Mouse (Mus musculus) embryonic fibroblast, embryonic 13.5 days (primary cell): ENCODE measurements around the gene Hist1h3d. TPM values are rescaled to one million over a fixed set of nuclear protein-coding genes. Genes with fewer than 3 reads are reported as not detected.

Experiments
- H3K27ac ChIP-seq: 2 replicates; pipeline ENCODE4 v1.5.1; 2012; ENCODE audit warnings: low read length, control low read depth, inconsistent platforms; ENCODE audit not compliant: insufficient read depth
- H3K4me1 ChIP-seq: 2 replicates; pipeline ENCODE4 v1.6.1; 2011; ENCODE audit warnings: low read length; ENCODE audit not compliant: control insufficient read depth, insufficient read depth
- H3K4me3 ChIP-seq: 2 replicates; pipeline ENCODE4 v1.5.1; 2011; ENCODE audit warnings: mild to moderate bottlenecking, control low read depth, low read length; ENCODE audit not compliant: insufficient read depth
- CTCF ChIP-seq: IDR thresholded peaks from 2 replicates; pipeline ENCODE4 v1.5.1; 2011; ENCODE audit warnings: mild to moderate bottlenecking, control low read depth, low read length, moderate library complexity, borderline replicate concordance; ENCODE audit not compliant: insufficient read depth
- POLR2A ChIP-seq: IDR thresholded peaks from 2 replicates; pipeline ENCODE4 v1.6.1; 2011; ENCODE audit warnings: low read depth, mild to moderate bottlenecking, control low read depth, low read length, moderate library complexity
- polyA plus RNA-seq: library from polyadenylated mRNA; stranded (reverse); fragments of >200 nt; gene quantifications from 2 replicates; pipeline ENCODE4 v1.2.4, GENCODE M21; 2011; ENCODE audit warnings: low read depth; ENCODE audit not compliant: missing spikeins, insufficient read length

Gene Hist1h3d
- 2.4 and 5.1 TPM in 2 replicates for polyA plus RNA-seq

GRCm38 (mm10) chr13:23575271-23575851, at the start of gene Hist1h3d:
Gene Hist1h3d (plus strand): TSS chr13:23575763.
- Histone ChIP-seq H3K27ac (peak within 1 kb of the TSS; percentile 85), H3K4me1 (no peaks in the 10 kb centered on the region), H3K4me3 (peak within 1 kb of the TSS; percentile 54)
- TF ChIP-seq CTCF (no peak), POLR2A (no peak; the same call in 1 of the 2 replicates)

GRCm38 (mm10) chr13:23525901-23526300, 49.7 kb upstream of the Hist1h3d start:
- Histone ChIP-seq H3K4me3 (no peak overlapping the region; the same call in 1 of the 2 replicates), H3K27ac (no peak overlapping the region), H3K4me1 (peaks cover 7% of the 10 kb centered on the region)
- no peak for TF ChIP-seq POLR2A

GRCm38 (mm10) chr13:23526312-23526711, 49.3 kb upstream of the Hist1h3d start:
- H3K4me1 ChIP-seq, result peaks cover 7% of the 10 kb centered on the region; the same call in 1 of the 2 replicates
- 0 out of 2 replicates have a peak overlapping the region, but pooled peaks have one; percentile 11 for H3K27ac ChIP-seq
- TF ChIP-seq CTCF, result no peak
- no peak for TF ChIP-seq POLR2A
- H3K4me3 ChIP-seq, result peak overlapping the region; percentile 70

GRCm38 (mm10) chr13:23529005-23529404, 46.6 kb upstream of the Hist1h3d start:
- no peak overlapping the region for H3K4me3 ChIP-seq
- no peak overlapping the region for H3K27ac ChIP-seq
- peaks cover 7% of the 10 kb centered on the region; the same call in 1 of the 2 replicates for H3K4me1 ChIP-seq
- TF ChIP-seq CTCF, result no peak
- no peak for TF ChIP-seq POLR2A

GRCm38 (mm10) chr13:23529480-23530165, 45.9 kb upstream of the Hist1h3d start:
- TF ChIP-seq POLR2A, result no peak
- no peak for TF ChIP-seq CTCF
- Histone ChIP-seq H3K4me3 (0 out of 2 replicates have a peak overlapping the region, but pooled peaks have one; percentile 66), H3K4me1 (peaks cover 7% of the 10 kb centered on the region; the same call in 1 of the 2 replicates), H3K27ac (no peak overlapping the region)

- H3K4me1 ChIP-seq, result peaks cover 7% of the 10 kb centered on the region; the same call in 1 of the 2 replicates
- TF ChIP-seq POLR2A, result 0 out of 2 replicates have a peak, but pooled peaks have one; percentile 38
- no peak for TF ChIP-seq CTCF
- H3K4me3 ChIP-seq, result peak overlapping the region; percentile 66
- peak overlapping the region; percentile 95 for H3K27ac ChIP-seq
Observed at GRCm38 (mm10) chr13:23530181-23530900, 45.2 kb upstream of the Hist1h3d start.

- peak within 1 kb of the TSS; percentile 95 for H3K27ac ChIP-seq
- peaks cover 7% of the 10 kb centered on the region; the same call in 1 of the 2 replicates for H3K4me1 ChIP-seq
- no peak for TF ChIP-seq CTCF
- TF ChIP-seq POLR2A, result peak; percentile 99
- peak within 1 kb of the TSS; percentile 66 for H3K4me3 ChIP-seq
Observed at GRCm38 (mm10) chr13:23530901-23531875, 44.4 kb upstream of the Hist1h3d start, which contains the start of gene Hist1h4h. Gene Hist1h4h (plus strand): TSS chr13:23531050.

DNA sequence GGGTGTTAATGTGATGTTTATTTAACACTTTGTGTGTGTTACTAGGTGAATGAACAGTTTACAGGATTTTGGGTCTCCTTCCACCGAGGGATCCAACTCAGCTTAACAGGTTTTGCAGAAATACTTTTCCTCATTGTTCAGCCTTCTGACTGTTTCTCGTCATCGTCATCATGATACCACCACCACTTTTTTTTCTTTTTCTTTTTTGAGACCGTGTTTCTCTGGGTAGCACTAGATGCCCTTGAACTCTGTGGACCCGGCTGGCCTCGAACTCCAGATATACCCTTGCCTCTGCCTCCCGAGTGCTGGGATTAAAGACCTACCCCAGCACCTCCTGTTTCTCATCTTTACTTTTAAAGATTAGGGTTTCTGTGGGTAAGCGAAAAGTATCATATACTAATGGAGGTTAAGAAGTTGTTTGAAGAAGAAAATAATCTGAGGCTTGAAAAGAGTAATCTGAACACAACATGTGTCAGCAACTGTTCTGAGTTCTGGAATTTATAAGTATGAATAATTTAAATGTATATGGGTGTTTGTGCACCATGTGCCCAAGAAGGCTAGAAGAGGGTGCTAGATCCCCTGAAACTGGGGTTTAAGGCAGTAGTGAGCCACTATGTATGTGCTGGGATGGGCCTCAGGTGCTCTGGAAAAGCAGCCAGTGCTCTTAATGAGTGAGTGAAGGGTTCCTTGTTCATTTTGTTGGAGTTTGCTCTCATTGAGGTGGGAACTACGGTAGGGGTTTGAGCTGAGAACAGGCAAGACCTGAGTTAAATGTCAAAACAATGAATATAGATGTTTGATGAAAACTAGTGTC, 43.1 kb upstream of the Hist1h3d start:
- Histone ChIP-seq H3K4me3 (peak overlapping the region; percentile 46), H3K27ac (peak overlapping the region; percentile 79), H3K4me1 (peaks cover 5% of the 10 kb centered on the region; the same call in 1 of the 2 replicates)
- TF ChIP-seq CTCF (no peak), POLR2A (peak; percentile 38; the same call in 1 of the 2 replicates)
